Mouse (Mus musculus) gastrocnemius, postnatal 14 days (tissue): Measurements from ENCODE around the gene Olfr275. TPM values are rescaled to one million over a fixed set of nuclear protein-coding genes. Genes with fewer than 3 reads are reported as not detected.
"Not testable (repeated sequence)": the region's sequence is repeated elsewhere in the genome, so short reads cannot be mapped to it uniquely, and the experiment has no call there.

Experiments
- DNase-seq: peaks from one replicate; pipeline ENCODE4 v3.0.0; 2021; ENCODE audit warnings: mixed read lengths
- intact Hi-C: fragments of 180-260 bp; cut with DNase I; formaldehyde crosslinking; loops from one replicate; pipeline ENCODE4 v1.15.1; 2025; ENCODE audit warnings: low total_unique reads
- long read RNA-seq, 2 experiments: library from polyadenylated mRNA; stranded (forward); transcript quantifications; one replicate each; pipeline ENCODE4 v2.0.0; 2021
- total RNA-seq, 2 experiments: library from RNA; stranded (reverse); gene quantifications; 2 replicates each; pipeline ENCODE4 v1.2.3; 2021

Olfr275 gene
- total RNA-seq, result not detected
- long read RNA-seq, experiment 1, result 0 reads
- long read RNA-seq, experiment 2, result 0 reads

- intact Hi-C loops, result no loop called here
Observed at GRCm38 (mm10) chr4:52814304-52814703, at the start of gene Olfr275. Gene Olfr275, plus strand, starts transcription at chr4:52814604.

GRCm38 (mm10) chr4:52765612-52766011, 48.8 kb upstream of the Olfr275 start:
- no peak for DNase-seq
- intact Hi-C loops, result no loop called here

More at GRCm38 (mm10) chr4:52814304-52814703, at the start of gene Olfr275:
- no peak for DNase-seq

- intact Hi-C loops, result no loop called here
- DNase-seq, result no peak
Observed at GRCm38 (mm10) chr4:52772186-52772585, 42.2 kb upstream of the Olfr275 start.

GRCm38 (mm10) chr4:52800013-52800412, 14.4 kb upstream of the Olfr275 start:
- intact Hi-C loops, result no loop called here
- DNase-seq, result no peak

GRCm38 (mm10) chr4:52811871-52812270, 2.5 kb upstream of the Olfr275 start:
- no peak for DNase-seq
- intact Hi-C loops, result no loop called here

- intact Hi-C loops, result no loop called here
- no peak for DNase-seq
Observed at GRCm38 (mm10) chr4:52821375-52821774, 7.0 kb downstream of the Olfr275 start.

GRCm38 (mm10) chr4:52845411-52845810, 31.0 kb downstream of the Olfr275 start:
- DNase-seq, intact Hi-C loops: not testable (repeated sequence)

GRCm38 (mm10) chr4:52849039-52849635, 34.7 kb downstream of the Olfr275 start:
- intact Hi-C loops, result no loop called here

GRCm38 (mm10) chr4:52849672-52850071, 35.3 kb downstream of the Olfr275 start:
- intact Hi-C loops, result no loop called here
- DNase-seq, result no peak

More at GRCm38 (mm10) chr4:52849039-52849635, 34.7 kb downstream of the Olfr275 start:
- no peak for DNase-seq

- intact Hi-C loops, result no loop called here
- DNase-seq, result no peak
Observed at GRCm38 (mm10) chr4:52859136-52859535, 44.7 kb downstream of the Olfr275 start, which contains the start of gene Olfr273. Gene Olfr273, minus strand, starts transcription at chr4:52859236.

- intact Hi-C loops, result no loop called here
- no peak for DNase-seq
Observed at GRCm38 (mm10) chr4:52864156-52864555, 49.8 kb downstream of the Olfr275 start.

Other genes starting within 250 kb of the Olfr275 start
- not detected for gene Toporsl, start 218.3 kb upstream of the Olfr275 start, total RNA-seq
- gene Olfr273, start 44.6 kb downstream of the Olfr275 start, total RNA-seq, result not detected
- gene Olfr272, start 104.6 kb downstream of the Olfr275 start, total RNA-seq, result not detected
- gene Olfr270, start 149.9 kb downstream of the Olfr275 start, total RNA-seq, result not detected
- not detected for gene Nipsnap3a, start 174.7 kb downstream of the Olfr275 start, total RNA-seq
- 1 to 10 TPM; 4.5 to 6.5 TPM for gene Nipsnap3b, start 197.3 kb downstream of the Olfr275 start, total RNA-seq